Mouse (Mus musculus): Measurements from ENCODE around the gene Decr2. TPM values are rescaled to one million over a fixed set of nuclear protein-coding genes. Genes with fewer than 3 reads are reported as not detected.

The Decr2 gene
- polyA plus RNA-seq, 1 experiment from 2014 or later, result 23.4 TPM

- H3K27ac ChIP-seq, result no peak overlapping the region
- H3K79me2 ChIP-seq (ENCODE audit: inconsistent target), result no peaks in the 10 kb centered on the region
- H3K4me3 ChIP-seq (ENCODE audit: inconsistent target), result no peak overlapping the region
- WGBS (ENCODE audit: missing documents), result 93% methylated on average over 5 of the region's 5 CpGs
- no peaks in the 10 kb centered on the region for H3K36me3 ChIP-seq (ENCODE audit: inconsistent target)
These were observed 58.6 kb downstream of the Decr2 start for GRCm38 (mm10) chr17:26031583-26031982.

Other genes starting within 250 kb of the Decr2 start
- 0.09 to 1.1 TPM (median 0.43 TPM) in 3 replicates for gene Gm20683, start 248.6 kb downstream of the Decr2 start, polyA plus RNA-seq (2018)
- 20.6 to 24.8 TPM (median 22.4 TPM) in 3 replicates for gene Rhot2, start 245.5 kb downstream of the Decr2 start, polyA plus RNA-seq (2018)
- 1.5 to 2.9 TPM (median 2.5 TPM) in 3 replicates for gene Wdr90, start 228.8 kb downstream of the Decr2 start, polyA plus RNA-seq (2018)
- gene Mcrip2, start 221.6 kb downstream of the Decr2 start, polyA plus RNA-seq (2018), result 5.6 to 15.2 TPM (median 7.1 TPM) in 3 replicates
- 3.3 to 5.5 TPM (median 5.2 TPM) in 3 replicates for gene Mettl26, start 215.3 kb downstream of the Decr2 start, polyA plus RNA-seq (2018)
- gene Wfikkn1, start 209.5 kb downstream of the Decr2 start, polyA plus RNA-seq (2018), result 0.13 to 0.32 TPM (median 0.20 TPM) in 3 replicates
- 13.7 to 21.8 TPM (median 16.8 TPM) in 3 replicates for gene Rab40c, start 170.6 kb downstream of the Decr2 start, polyA plus RNA-seq (2018)
- gene Pigq, start 145.4 kb downstream of the Decr2 start, polyA plus RNA-seq (2018), result 33.1 to 43.2 TPM (median 35.1 TPM) in 3 replicates
- gene Nhlrc4, start 145.4 kb downstream of the Decr2 start, polyA plus RNA-seq (2018), result not detected in 3 replicates
- gene A930017K11Rik, start 137.8 kb downstream of the Decr2 start, polyA plus RNA-seq (2018), result not detected in 3 replicates
- gene Capn15, start 104.5 kb downstream of the Decr2 start, polyA plus RNA-seq (2018), result 5.2 to 13.5 TPM (median 5.9 TPM) in 3 replicates
- 5.3 to 7.6 TPM (median 6.3 TPM) in 3 replicates for gene Rab11fip3, start 20.8 kb downstream of the Decr2 start, polyA plus RNA-seq (2018)
- 16.3 to 30.7 TPM (median 17.2 TPM) in 3 replicates for gene Nme4, start 5.3 kb upstream of the Decr2 start, polyA plus RNA-seq (2018)
- gene Tmem8, start 23.0 kb upstream of the Decr2 start, polyA plus RNA-seq (2018), result 35.3 to 45.1 TPM (median 37.7 TPM) in 3 replicates
- gene Mrpl28, start 33.2 kb upstream of the Decr2 start, polyA plus RNA-seq (2018), result 35.9 to 74.0 TPM (median 71.9 TPM) in 3 replicates
- gene Axin1, start 48.4 kb upstream of the Decr2 start, polyA plus RNA-seq (2018), result 25.1 to 76.5 TPM (median 25.8 TPM) in 3 replicates
- gene Pdia2, start 108.8 kb upstream of the Decr2 start, polyA plus RNA-seq (2018), result not detected in 3 replicates
- 0.07 to 1.2 TPM (median 0.88 TPM) in 3 replicates for gene Rgs11, start 112.6 kb upstream of the Decr2 start, polyA plus RNA-seq (2018)
- not detected in 3 replicates for gene Arhgdig, start 117.4 kb upstream of the Decr2 start, polyA plus RNA-seq (2018)
- gene Fam234a, start 153.9 kb upstream of the Decr2 start, polyA plus RNA-seq (2018), result 73.6 to 152 TPM (median 101 TPM) in 3 replicates
- gene Luc7l, start 162.6 kb upstream of the Decr2 start, polyA plus RNA-seq (2018), result 27.9 to 31.3 TPM (median 28.9 TPM) in 3 replicates